Mouse (Mus musculus): ENCODE results near the gene Krt13. TPM values are rescaled to one million over a fixed set of nuclear protein-coding genes. Genes with fewer than 3 reads are reported as not detected.

Krt13 gene
- polyA plus RNA-seq, 1 experiment = not detected

GRCm38 (mm10) chr11:100147566-100148353 lies 26.4 kb upstream of the Krt13 start:
- Histone ChIP-seq H3K4me1 (ENCODE audit: control insufficient read depth, insufficient read depth, low read length) (no peaks in the 10 kb centered on the region), H3K4me3 (ENCODE audit: insufficient read depth, low read length) (no peak overlapping the region), H3K27ac (ENCODE audit: insufficient read depth, low read length) (no peak overlapping the region)
- TF ChIP-seq POLR2A (IDR thresholded peaks at IDR 0.05; ENCODE audit: extremely low read depth, insufficient read depth, low read length) = no peak
- TF ChIP-seq CTCF (IDR thresholded peaks at IDR 0.05; ENCODE audit: extremely low read depth, insufficient read depth, low read length) = no peak

- Histone ChIP-seq H3K27ac (ENCODE audit: insufficient read depth, low read length) (no peak overlapping the region), H3K4me1 (ENCODE audit: control insufficient read depth, insufficient read depth, low read length) (no peaks in the 10 kb centered on the region), H3K4me3 (ENCODE audit: insufficient read depth, low read length) (no peak overlapping the region)
- TF ChIP-seq CTCF (IDR thresholded peaks at IDR 0.05; ENCODE audit: extremely low read depth, insufficient read depth, low read length) = no peak
- no peak for TF ChIP-seq POLR2A (IDR thresholded peaks at IDR 0.05; ENCODE audit: extremely low read depth, insufficient read depth, low read length)
These were observed 24.6 kb upstream of the Krt13 start for GRCm38 (mm10) chr11:100145858-100146560.

GRCm38 (mm10) chr11:100145104-100145503 lies 23.7 kb upstream of the Krt13 start:
- TF ChIP-seq POLR2A (IDR thresholded peaks at IDR 0.05; ENCODE audit: extremely low read depth, insufficient read depth, low read length) = no peak
- TF ChIP-seq CTCF (IDR thresholded peaks at IDR 0.05; ENCODE audit: extremely low read depth, insufficient read depth, low read length) = no peak
- Histone ChIP-seq H3K4me1 (ENCODE audit: control insufficient read depth, insufficient read depth, low read length) (no peaks in the 10 kb centered on the region), H3K27ac (ENCODE audit: insufficient read depth, low read length) (no peak overlapping the region), H3K4me3 (ENCODE audit: insufficient read depth, low read length) (no peak overlapping the region)

- Histone ChIP-seq H3K4me3 (ENCODE audit: insufficient read depth, low read length) (no peak overlapping the region), H3K27ac (ENCODE audit: insufficient read depth, low read length) (no peak overlapping the region), H3K4me1 (ENCODE audit: control insufficient read depth, insufficient read depth, low read length) (no peaks in the 10 kb centered on the region)
- TF ChIP-seq CTCF (IDR thresholded peaks at IDR 0.05; ENCODE audit: extremely low read depth, insufficient read depth, low read length) (no peak), POLR2A (IDR thresholded peaks at IDR 0.05; ENCODE audit: extremely low read depth, insufficient read depth, low read length) (no peak)
These were observed 19.6 kb upstream of the Krt13 start for GRCm38 (mm10) chr11:100140966-100141365.

- no peak overlapping the region for H3K27ac ChIP-seq (ENCODE audit: insufficient read depth, low read length)
- H3K4me3 ChIP-seq (ENCODE audit: insufficient read depth, low read length) = no peak overlapping the region
- TF ChIP-seq CTCF (IDR thresholded peaks at IDR 0.05; ENCODE audit: extremely low read depth, insufficient read depth, low read length) (no peak), POLR2A (IDR thresholded peaks at IDR 0.05; ENCODE audit: extremely low read depth, insufficient read depth, low read length) (no peak)
- no peaks in the 10 kb centered on the region for H3K4me1 ChIP-seq (ENCODE audit: control insufficient read depth, insufficient read depth, low read length)
These were observed 18.0 kb upstream of the Krt13 start for GRCm38 (mm10) chr11:100139391-100139790.

GRCm38 (mm10) chr11:100138809-100139208 lies 17.4 kb upstream of the Krt13 start:
- no peak for TF ChIP-seq POLR2A (IDR thresholded peaks at IDR 0.05; ENCODE audit: extremely low read depth, insufficient read depth, low read length)
- no peak for TF ChIP-seq CTCF (IDR thresholded peaks at IDR 0.05; ENCODE audit: extremely low read depth, insufficient read depth, low read length)
- no peak overlapping the region for H3K27ac ChIP-seq (ENCODE audit: insufficient read depth, low read length)
- H3K4me1 ChIP-seq (ENCODE audit: control insufficient read depth, insufficient read depth, low read length) = no peaks in the 10 kb centered on the region
- H3K4me3 ChIP-seq (ENCODE audit: insufficient read depth, low read length) = no peak overlapping the region

- no peak overlapping the region for H3K4me3 ChIP-seq (ENCODE audit: insufficient read depth, low read length)
- no peaks in the 10 kb centered on the region for H3K4me1 ChIP-seq (ENCODE audit: control insufficient read depth, insufficient read depth, low read length)
- H3K27ac ChIP-seq (ENCODE audit: insufficient read depth, low read length) = no peak overlapping the region
- no peak for TF ChIP-seq CTCF (IDR thresholded peaks at IDR 0.05; ENCODE audit: extremely low read depth, insufficient read depth, low read length)
- no peak for TF ChIP-seq POLR2A (IDR thresholded peaks at IDR 0.05; ENCODE audit: extremely low read depth, insufficient read depth, low read length)
These were observed 16.3 kb upstream of the Krt13 start for GRCm38 (mm10) chr11:100137693-100138092.

GRCm38 (mm10) chr11:100136559-100136958 lies 15.2 kb upstream of the Krt13 start:
- Histone ChIP-seq H3K27ac (ENCODE audit: insufficient read depth, low read length) (no peak overlapping the region), H3K4me3 (ENCODE audit: insufficient read depth, low read length) (no peak overlapping the region), H3K4me1 (ENCODE audit: control insufficient read depth, insufficient read depth, low read length) (no peaks in the 10 kb centered on the region)
- TF ChIP-seq CTCF (IDR thresholded peaks at IDR 0.05; ENCODE audit: extremely low read depth, insufficient read depth, low read length) = no peak
- TF ChIP-seq POLR2A (IDR thresholded peaks at IDR 0.05; ENCODE audit: extremely low read depth, insufficient read depth, low read length) = no peak

- Histone ChIP-seq H3K27ac (ENCODE audit: insufficient read depth, low read length) (no peak within 1 kb of the TSS), H3K4me3 (ENCODE audit: insufficient read depth, low read length) (no peak within 1 kb of the TSS), H3K4me1 (ENCODE audit: control insufficient read depth, insufficient read depth, low read length) (no peaks in the 10 kb centered on the region)
- no peak for TF ChIP-seq POLR2A (IDR thresholded peaks at IDR 0.05; ENCODE audit: extremely low read depth, insufficient read depth, low read length)
- TF ChIP-seq CTCF (IDR thresholded peaks at IDR 0.05; ENCODE audit: extremely low read depth, insufficient read depth, low read length) = no peak
These were observed 14.4 kb upstream of the Krt13 start, which contains the start of gene Krt15 for GRCm38 (mm10) chr11:100135731-100136130. Gene Krt15 (minus strand): TSS chr11:100135928.

- Histone ChIP-seq H3K27ac (ENCODE audit: insufficient read depth, low read length) (no peak overlapping the region), H3K4me3 (ENCODE audit: insufficient read depth, low read length) (no peak overlapping the region), H3K4me1 (ENCODE audit: control insufficient read depth, insufficient read depth, low read length) (no peaks in the 10 kb centered on the region)
- TF ChIP-seq POLR2A (IDR thresholded peaks at IDR 0.05; ENCODE audit: extremely low read depth, insufficient read depth, low read length) (no peak), CTCF (IDR thresholded peaks at IDR 0.05; ENCODE audit: extremely low read depth, insufficient read depth, low read length) (no peak)
These were observed 3.5 kb upstream of the Krt13 start for GRCm38 (mm10) chr11:100124901-100125300.

Data from cortical plate, adult 2 months (tissue).